Mouse (Mus musculus): ENCODE results near the gene Gm38394.

- TF ChIP-seq POLR2A (IDR thresholded peaks at IDR 0.05; ENCODE audit: insufficient read depth, low read length), result no peak
- no peak for TF ChIP-seq EP300 (IDR thresholded peaks at IDR 0.05; ENCODE audit: insufficient read depth, low read depth, low read length)
- TF ChIP-seq CTCF (IDR thresholded peaks at IDR 0.05; ENCODE audit: low read depth, low read length), result no peak
Measured at GRCm38 (mm10) chr1:133625052-133625451, 36.1 kb downstream of the Gm38394 start.
